Mouse (Mus musculus) hindbrain, embryonic 10.5 days (tissue): ENCODE results near the gene Tmx2. TPM values are rescaled to one million over a fixed set of nuclear protein-coding genes. Genes with fewer than 3 reads are reported as not detected.

Experiments
- DNase-seq: peaks from one replicate; pipeline ENCODE4 v3.0.0-alpha.2; 2017; ENCODE audit warnings: low spot score
- H3K27ac ChIP-seq: fragments of 300-500 bp; sonication (generic); 2 replicates; pipeline ENCODE4 v1.5.1; 2016; ENCODE audit warnings: mild to moderate bottlenecking, moderate library complexity
- H3K27me3 ChIP-seq: fragments of 300-500 bp; sonication (generic); 2 replicates; pipeline ENCODE4 v1.6.1; 2016; ENCODE audit warnings: mild to moderate bottlenecking; ENCODE audit not compliant: poor library complexity, insufficient read depth, severe bottlenecking
- H3K36me3 ChIP-seq: fragments of 300-500 bp; sonication (generic); 2 replicates; pipeline ENCODE4 v1.6.1; 2016; ENCODE audit warnings: mild to moderate bottlenecking, moderate library complexity
- H3K4me1 ChIP-seq: fragments of 300-500 bp; sonication (generic); replicated peaks from 2 replicates; pipeline ENCODE4 v1.6.1; 2016; ENCODE audit warnings: mild to moderate bottlenecking
- H3K4me3 ChIP-seq: fragments of 300-500 bp; sonication (generic); 2 replicates; pipeline ENCODE4 v1.5.1; 2016; ENCODE audit warnings: mild to moderate bottlenecking, moderate library complexity
- H3K9me3 ChIP-seq: fragments of 300-500 bp; sonication (generic); 2 replicates; pipeline ENCODE4 v1.6.1; 2016; ENCODE audit warnings: mild to moderate bottlenecking, moderate library complexity
- WGBS: fragments of 180-500 bp; shearing (Covaris S2); methylation state at CpG from one replicate; pipeline ENCODE4 v1.1.7; 2016; 5-methylcytosine and 5-hydroxymethylcytosine counted together
- polyA plus RNA-seq: library from polyadenylated mRNA; unstranded; fragments of >200 nt; fragmentation: Nextera tagmentation; extraction: Ambion mirVana; gene quantifications from 2 replicates; pipeline ENCODE4 v1.2.1, GENCODE M21; 2016

The Tmx2 gene
- polyA plus RNA-seq, 1 experiment from 2014 or later, result 151 TPM

GRCm38 (mm10) chr2:84714422-84714810 is 35.5 kb upstream of the Tmx2 start:
- H3K36me3 ChIP-seq, result peaks cover 20% of the 10 kb centered on the region
- no peaks in the 10 kb centered on the region for H3K9me3 ChIP-seq
- DNase-seq, result no peak
- no peaks in the 10 kb centered on the region for H3K27me3 ChIP-seq
- peak overlapping the region; percentile 96 for H3K4me3 ChIP-seq
- peaks cover 27% of the 10 kb centered on the region for H3K4me1 ChIP-seq
- H3K27ac ChIP-seq, result peak overlapping the region; percentile 97
- WGBS, result under 1% methylated on average over 26 of the region's 26 CpGs

- WGBS, result 91% methylated on average over 2 of the region's 2 CpGs
- H3K36me3 ChIP-seq, result peaks cover 45% of the 10 kb centered on the region
- H3K27me3 ChIP-seq, result no peaks in the 10 kb centered on the region
- H3K9me3 ChIP-seq, result no peaks in the 10 kb centered on the region
- H3K4me1 ChIP-seq, result peaks cover 25% of the 10 kb centered on the region
- H3K27ac ChIP-seq, result no peak overlapping the region
- no peak for DNase-seq
- H3K4me3 ChIP-seq, result no peak overlapping the region
These were observed 33.0 kb upstream of the Tmx2 start for GRCm38 (mm10) chr2:84711898-84712297.

- Histone ChIP-seq H3K27ac (no peak overlapping the region), H3K4me3 (no peak overlapping the region), H3K4me1 (0 out of 2 replicates have a peak, but pooled peaks cover 3% of the 10 kb centered on the region), H3K36me3 (peaks cover 88% of the 10 kb centered on the region), H3K9me3 (no peaks in the 10 kb centered on the region), H3K27me3 (no peaks in the 10 kb centered on the region)
- no peak for DNase-seq
- WGBS, result 85% methylated on average over 1 of the region's 1 CpGs
These were observed 28.6 kb upstream of the Tmx2 start for GRCm38 (mm10) chr2:84707523-84707922.

- Histone ChIP-seq H3K27me3 (no peaks in the 10 kb centered on the region), H3K36me3 (peaks cover 97% of the 10 kb centered on the region), H3K4me3 (no peak overlapping the region), H3K9me3 (no peaks in the 10 kb centered on the region), H3K4me1 (no peaks in the 10 kb centered on the region), H3K27ac (no peak overlapping the region)
- DNase-seq, result no peak
- WGBS, result 89% methylated on average over 1 of the region's 1 CpGs
These were observed 26.4 kb upstream of the Tmx2 start for GRCm38 (mm10) chr2:84705295-84705694.

GRCm38 (mm10) chr2:84704329-84704728 is 25.4 kb upstream of the Tmx2 start:
- no peak for DNase-seq
- Histone ChIP-seq H3K4me1 (no peaks in the 10 kb centered on the region), H3K9me3 (no peaks in the 10 kb centered on the region), H3K4me3 (no peak overlapping the region), H3K36me3 (peaks cover 97% of the 10 kb centered on the region), H3K27me3 (no peaks in the 10 kb centered on the region), H3K27ac (no peak overlapping the region)
- WGBS, result 84% methylated on average over 5 of the region's 5 CpGs

- WGBS, result 98% methylated on average over 1 of the region's 1 CpGs
- Histone ChIP-seq H3K27me3 (no peaks in the 10 kb centered on the region), H3K36me3 (peaks cover 97% of the 10 kb centered on the region), H3K9me3 (no peaks in the 10 kb centered on the region), H3K4me3 (no peak overlapping the region), H3K4me1 (no peaks in the 10 kb centered on the region), H3K27ac (no peak overlapping the region)
- no peak for DNase-seq
These were observed 24.6 kb upstream of the Tmx2 start for GRCm38 (mm10) chr2:84703497-84703896.

GRCm38 (mm10) chr2:84695007-84695695 is 16.2 kb upstream of the Tmx2 start:
- Histone ChIP-seq H3K27me3 (no peaks in the 10 kb centered on the region), H3K4me3 (no peak overlapping the region), H3K4me1 (no peaks in the 10 kb centered on the region), H3K36me3 (peaks cover 96% of the 10 kb centered on the region), H3K9me3 (no peaks in the 10 kb centered on the region), H3K27ac (no peak overlapping the region)
- 93% methylated on average over 5 of the region's 5 CpGs for WGBS
- DNase-seq, result no peak

- WGBS, result 94% methylated on average over 12 of the region's 12 CpGs
- H3K4me1 ChIP-seq, result no peaks in the 10 kb centered on the region
- H3K27me3 ChIP-seq, result no peaks in the 10 kb centered on the region
- no peak overlapping the region for H3K27ac ChIP-seq
- H3K4me3 ChIP-seq, result no peak overlapping the region
- peaks cover 98% of the 10 kb centered on the region for H3K36me3 ChIP-seq
- no peak for DNase-seq
- no peaks in the 10 kb centered on the region for H3K9me3 ChIP-seq
These were observed 11.1 kb upstream of the Tmx2 start for GRCm38 (mm10) chr2:84690050-84690449.

- Histone ChIP-seq H3K27ac (no peak overlapping the region), H3K27me3 (no peaks in the 10 kb centered on the region), H3K9me3 (no peaks in the 10 kb centered on the region), H3K4me1 (no peaks in the 10 kb centered on the region), H3K36me3 (peaks cover 92% of the 10 kb centered on the region), H3K4me3 (no peak overlapping the region)
- DNase-seq, result no peak
- WGBS, result 83% methylated on average over 2 of the region's 2 CpGs
These were observed 9.3 kb upstream of the Tmx2 start for GRCm38 (mm10) chr2:84688080-84688844.

- Histone ChIP-seq H3K27ac (no peak overlapping the region), H3K27me3 (no peaks in the 10 kb centered on the region), H3K36me3 (peaks cover 70% of the 10 kb centered on the region), H3K9me3 (no peaks in the 10 kb centered on the region), H3K4me3 (no peak overlapping the region), H3K4me1 (peaks cover 10% of the 10 kb centered on the region)
- 86% methylated on average over 6 of the region's 6 CpGs for whole genome bisulfite sequencing
- DNase-seq, result no peak
These were observed 3.8 kb upstream of the Tmx2 start for GRCm38 (mm10) chr2:84682605-84683183.

GRCm38 (mm10) chr2:84677968-84678880 is 716 bp downstream of the Tmx2 start, which contains the start of the genes Gm28635 and Med19:
Gene Gm28635, minus strand, starts transcription at chr2:84678041.
Gene Med19, plus strand, starts transcription at chr2:84678402.
- H3K27me3 ChIP-seq, result no peaks in the 10 kb centered on the region
- H3K27ac ChIP-seq, result peak within 1 kb of the TSS; percentile 91
- peak; percentile 95 for DNase-seq
- H3K4me3 ChIP-seq, result peak within 1 kb of the TSS; percentile 95
- under 1% methylated on average over 44 of the region's 44 CpGs for WGBS
- H3K9me3 ChIP-seq, result no peaks in the 10 kb centered on the region
- H3K36me3 ChIP-seq, result peaks cover 63% of the 10 kb centered on the region
- H3K4me1 ChIP-seq, result peaks cover 24% of the 10 kb centered on the region

- 12% methylated on average over 22 of the region's 22 CpGs for WGBS
These were observed 1.5 kb downstream of the Tmx2 start for GRCm38 (mm10) chr2:84677270-84677967.

More at GRCm38 (mm10) chr2:84677270-84677967, 1.5 kb downstream of the Tmx2 start:
- H3K4me3 ChIP-seq, result peak overlapping the region; percentile 95
- DNase-seq, result no peak
- H3K27me3 ChIP-seq, result no peaks in the 10 kb centered on the region
- H3K36me3 ChIP-seq, result peaks cover 63% of the 10 kb centered on the region
- H3K9me3 ChIP-seq, result no peaks in the 10 kb centered on the region
- peaks cover 24% of the 10 kb centered on the region for H3K4me1 ChIP-seq
- H3K27ac ChIP-seq, result peak overlapping the region; percentile 83
